Mouse (Mus musculus) cerebellum, adult 2 months (tissue): Measurements from ENCODE around the gene Adh1. TPM values are rescaled to one million over a fixed set of nuclear protein-coding genes. Genes with fewer than 3 reads are reported as not detected.

Experiments used
- DNase-seq, 2 experiments: peaks; one replicate each; pipeline ENCODE4 v3.0.0; 2021
- H3K27ac ChIP-seq: fragments of 200-500 bp; 2 replicates; pipeline ENCODE4 v1.5.1; 2012; ENCODE audit warnings: low read length, control low read depth, inconsistent platforms; ENCODE audit not compliant: insufficient read depth
- H3K27me3 ChIP-seq: fragments of 200-500 bp; 2 replicates; pipeline ENCODE4 v1.6.1; 2012; ENCODE audit warnings: inconsistent platforms, mild to moderate bottlenecking, low read length, moderate library complexity; ENCODE audit not compliant: control insufficient read depth, insufficient read depth
- H3K4me1 ChIP-seq: fragments of 200-500 bp; 2 replicates; pipeline ENCODE4 v1.6.1; 2011; ENCODE audit warnings: low read length; ENCODE audit not compliant: control insufficient read depth, insufficient read depth
- H3K4me3 ChIP-seq: fragments of 200-500 bp; replicated peaks from 2 replicates; pipeline ENCODE3; 2011; ENCODE audit warnings: mild to moderate bottlenecking, low read depth, low read length, control low read depth; ENCODE audit not compliant: insufficient read depth
- CTCF ChIP-seq: fragments of 200-500 bp; IDR thresholded peaks from 2 replicates; pipeline ENCODE4 v1.5.1; 2011; ENCODE audit warnings: low read depth, mild to moderate bottlenecking, control low read depth, low read length, moderate library complexity, borderline replicate concordance; ENCODE audit not compliant: insufficient read depth
- POLR2A ChIP-seq: fragments of 200-500 bp; IDR thresholded peaks from 2 replicates; pipeline ENCODE4 v1.6.1; 2011; ENCODE audit warnings: low read length, control low read depth, borderline replicate concordance; ENCODE audit not compliant: insufficient read depth
- WGBS: fragments of 180-500 bp; shearing (Covaris S2); methylation state at CpG from one replicate; pipeline ENCODE4 v1.1.7; 2018; 5-methylcytosine and 5-hydroxymethylcytosine counted together
- polyA plus RNA-seq: library from polyadenylated mRNA; depleted of rRNA; stranded (reverse); fragments of >200 nt; gene quantifications from 2 replicates; pipeline ENCODE4 v1.2.3, GENCODE M21; 2012

The Adh1 gene
- polyA plus RNA-seq, 1 experiment: 1.6 TPM

DNA sequence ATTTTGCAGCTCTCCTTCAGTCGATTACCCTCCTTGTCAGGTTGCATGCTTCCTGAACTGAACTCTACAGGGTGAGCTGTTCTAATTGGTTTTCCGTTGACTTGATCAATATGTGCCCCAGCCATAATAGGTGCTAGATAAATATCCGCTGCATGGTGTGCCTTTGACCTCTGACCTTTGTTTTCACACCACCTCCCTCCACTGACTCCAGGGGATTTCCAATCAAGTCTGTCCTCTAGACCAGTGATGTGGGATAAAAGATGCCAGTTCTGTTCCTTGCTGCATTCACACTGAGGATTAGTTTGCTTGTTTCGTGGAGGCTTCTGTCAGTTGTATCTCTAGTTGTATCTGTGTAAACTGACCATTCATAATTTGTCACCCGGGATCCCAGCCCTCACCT, 6.6 kb upstream of the Adh1 start:
- DNase-seq: no peak
- Histone ChIP-seq H3K4me3 (no peak overlapping the region), H3K4me1 (no peaks in the 10 kb centered on the region), H3K27ac (no peak overlapping the region), H3K27me3 (no peaks in the 10 kb centered on the region)
- TF ChIP-seq POLR2A: no peak
- TF ChIP-seq CTCF: no peak
- 64% methylated on average over 5 of the region's 5 CpGs for WGBS

DNA sequence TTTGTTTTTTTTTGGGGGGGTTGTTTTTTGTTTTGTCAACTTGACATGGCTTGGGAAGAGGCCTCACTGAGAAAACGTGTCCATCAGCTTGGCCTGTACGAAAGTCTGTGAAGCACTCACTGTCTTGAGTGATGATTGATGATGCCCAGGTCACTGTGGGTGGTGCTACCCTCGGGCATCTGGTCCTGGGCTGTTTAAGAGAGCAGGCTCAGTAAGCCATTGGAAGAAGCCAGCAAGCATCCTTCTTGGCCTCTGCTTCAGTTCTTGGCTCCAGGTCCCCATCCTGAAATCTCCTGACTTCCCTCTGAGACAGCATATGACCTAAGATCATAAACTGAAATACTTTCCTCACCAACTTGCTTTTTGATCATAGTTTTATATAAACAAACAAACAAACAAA, 5.4 kb upstream of the Adh1 start:
- Histone ChIP-seq H3K4me3 (no peak overlapping the region), H3K27me3 (no peaks in the 10 kb centered on the region), H3K4me1 (no peaks in the 10 kb centered on the region), H3K27ac (no peak overlapping the region)
- TF ChIP-seq CTCF (no peak), POLR2A (no peak)
- DNase-seq: no peak
- 17% methylated on average over 3 of the region's 3 CpGs for WGBS

DNA sequence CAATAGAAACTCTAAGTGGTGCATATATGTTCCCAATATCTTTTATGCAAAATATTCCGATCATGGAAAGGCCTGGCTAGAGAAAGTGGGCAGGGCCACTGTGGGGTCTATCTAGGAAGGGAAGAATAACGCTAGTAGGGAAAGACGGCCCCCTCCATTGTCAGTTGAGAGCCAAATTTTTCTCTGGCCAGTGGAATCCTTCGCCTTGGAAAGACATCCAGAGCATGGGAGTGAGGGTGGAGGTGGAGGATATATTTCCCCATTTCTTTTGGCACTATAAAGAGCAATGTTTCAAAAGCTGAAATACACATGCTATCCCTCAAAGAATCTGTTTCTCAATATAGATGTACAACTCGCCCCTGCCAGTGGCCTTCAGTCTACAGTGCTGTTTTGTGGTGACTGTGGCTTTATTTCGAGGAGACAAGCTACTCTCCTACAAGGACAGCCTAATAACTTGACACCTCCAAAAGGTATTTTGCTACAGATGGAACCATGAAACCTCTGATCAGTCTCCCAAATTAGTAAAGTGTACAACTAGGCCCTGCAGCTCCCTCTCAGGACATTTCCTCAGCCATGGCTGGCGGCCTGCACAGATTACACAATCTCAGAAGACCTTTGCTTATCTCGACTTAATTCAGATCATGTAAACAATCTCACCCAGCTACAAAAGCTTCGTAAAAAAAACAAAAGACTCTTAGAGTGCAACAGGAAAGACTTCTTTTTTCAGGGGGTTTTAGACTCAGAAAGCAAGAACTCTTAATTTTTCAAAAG, 4.8 kb upstream of the Adh1 start:
- Histone ChIP-seq H3K4me3 (no peak overlapping the region), H3K27ac (no peak overlapping the region), H3K27me3 (no peaks in the 10 kb centered on the region), H3K4me1 (no peaks in the 10 kb centered on the region)
- no peak for DNase-seq
- no peak for TF ChIP-seq CTCF
- TF ChIP-seq POLR2A: no peak
- 67% methylated on average over 9 of the region's 9 CpGs for WGBS

GRCm38 (mm10) chr3:138262568-138262967, 1.8 kb downstream of the Adh1 start:
- TF ChIP-seq POLR2A (no peak), CTCF (no peak)
- no peak overlapping the region for H3K27ac ChIP-seq
- no peaks in the 10 kb centered on the region for H3K4me1 ChIP-seq
- no peak overlapping the region for H3K4me3 ChIP-seq
- H3K27me3 ChIP-seq: no peaks in the 10 kb centered on the region
- DNase-seq: no peak
- WGBS: 85% methylated on average over 4 of the region's 4 CpGs

DNA sequence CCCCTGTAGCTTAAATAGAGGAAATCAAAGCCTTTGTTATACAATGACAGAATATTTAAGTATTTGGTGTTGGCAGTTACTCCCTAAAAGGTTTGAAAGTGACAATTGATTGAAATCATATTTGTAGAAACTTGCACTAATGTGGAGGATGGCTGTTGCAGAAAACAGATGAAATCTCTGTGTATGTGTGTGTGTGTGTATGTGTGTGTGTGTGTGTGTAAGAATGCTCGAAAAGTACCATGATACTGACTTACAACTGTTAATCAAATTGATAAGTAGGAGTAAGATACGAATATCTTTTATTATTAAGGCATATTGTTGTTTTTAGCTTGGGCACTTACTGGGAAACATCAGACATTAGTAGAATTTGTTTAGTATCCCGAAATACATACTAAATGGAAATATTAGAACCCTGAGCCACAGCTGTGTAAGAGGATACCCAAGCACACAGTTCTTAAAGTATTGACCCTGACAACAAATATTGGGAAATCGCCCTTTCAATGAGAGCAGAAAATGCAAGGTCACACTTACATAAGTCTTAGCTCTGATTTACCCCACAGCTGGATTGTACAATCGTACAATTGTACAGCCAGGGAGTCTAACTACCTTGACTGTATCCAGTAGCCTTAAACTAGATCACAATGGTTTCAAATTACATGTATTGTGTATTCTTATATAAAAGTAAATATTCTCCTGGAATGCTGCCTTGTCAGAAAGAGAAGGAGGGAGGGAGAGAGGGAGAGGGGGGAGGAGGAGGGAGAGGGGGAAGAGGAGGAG, 2.6 kb downstream of the Adh1 start:
- H3K4me1 ChIP-seq: no peaks in the 10 kb centered on the region
- no peaks in the 10 kb centered on the region for H3K27me3 ChIP-seq
- TF ChIP-seq CTCF: no peak
- no peak for TF ChIP-seq POLR2A
- no peak overlapping the region for H3K4me3 ChIP-seq
- WGBS: 86% methylated on average over 5 of the region's 5 CpGs
- no peak overlapping the region for H3K27ac ChIP-seq
- DNase-seq: no peak

- 27% methylated on average over 3 of the region's 3 CpGs for WGBS
- H3K4me3 ChIP-seq: no peak overlapping the region
- H3K27me3 ChIP-seq: no peaks in the 10 kb centered on the region
- DNase-seq: no peak
- H3K4me1 ChIP-seq: no peaks in the 10 kb centered on the region
- no peak overlapping the region for H3K27ac ChIP-seq
- TF ChIP-seq CTCF: no peak
- TF ChIP-seq POLR2A: no peak
These were observed 3.9 kb downstream of the Adh1 start for GRCm38 (mm10) chr3:138264648-138265047.

DNA sequence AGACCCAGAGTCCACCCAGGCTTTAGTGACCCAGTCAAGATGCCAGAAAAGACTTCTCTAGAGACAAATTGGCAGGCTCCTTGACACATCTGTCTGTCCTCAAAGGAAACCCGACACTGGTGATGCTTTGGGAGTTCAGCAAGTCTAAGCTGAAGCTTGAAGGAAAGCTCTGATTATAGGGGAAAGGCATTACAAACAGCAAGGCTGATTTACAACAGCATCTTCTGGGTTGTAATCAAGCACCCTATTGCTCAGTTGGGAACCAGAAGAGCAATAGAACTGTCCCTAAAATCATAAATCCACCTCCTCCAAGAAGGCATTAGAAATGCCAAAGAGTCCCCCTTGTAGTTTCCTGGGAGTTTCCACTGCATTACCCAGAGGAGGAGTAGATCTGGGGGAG, 9.7 kb downstream of the Adh1 start:
- TF ChIP-seq CTCF: no peak
- TF ChIP-seq POLR2A: no peak
- Histone ChIP-seq H3K4me1 (no peaks in the 10 kb centered on the region), H3K4me3 (no peak overlapping the region), H3K27me3 (no peaks in the 10 kb centered on the region), H3K27ac (no peak overlapping the region)
- no peak for DNase-seq
- WGBS: 16% methylated on average over 1 of the region's 1 CpGs

GRCm38 (mm10) chr3:138271297-138271696, 10.5 kb downstream of the Adh1 start:
- Histone ChIP-seq H3K27me3 (no peaks in the 10 kb centered on the region), H3K27ac (no peak overlapping the region), H3K4me1 (no peaks in the 10 kb centered on the region), H3K4me3 (no peak overlapping the region)
- TF ChIP-seq CTCF (no peak), POLR2A (no peak)
- WGBS: 93% methylated on average over 2 of the region's 2 CpGs
- DNase-seq: no peak
